Mouse (Mus musculus) midbrain, postnatal 0 days (tissue): ENCODE data around the gene Col4a1. TPM values are rescaled to one million over a fixed set of nuclear protein-coding genes. Genes with fewer than 3 reads are reported as not detected.
A peak's percentile ranks its signal among the peaks of the same experiment; 100 is the strongest.

ENCODE experiments used
- ATAC-seq: fragments of 200-750 bp; cut with Nextera tagmentation; 2 replicates; pipeline ENCODE4 v1.8.0; 2017; ENCODE audit warnings: moderate number of reproducible peaks, mild to moderate bottlenecking, moderate TSS enrichment, moderate library complexity; ENCODE audit not compliant: low FRiP score
- DNase-seq: peaks from one replicate; pipeline ENCODE4 v3.0.0-alpha.2; 2015; ENCODE audit warnings: low spot score
- H3K27ac ChIP-seq: fragments of 300-500 bp; sonication (generic); 2 replicates; pipeline ENCODE4 v1.5.1; 2014; ENCODE audit warnings: low read depth, mild to moderate bottlenecking, low read length, mixed read lengths
- H3K27me3 ChIP-seq: fragments of 300-500 bp; sonication (generic); 2 replicates; pipeline ENCODE4 v1.6.1; 2014; ENCODE audit warnings: low read length, control low read depth, mixed read lengths; ENCODE audit not compliant: insufficient read depth
- H3K36me3 ChIP-seq: fragments of 300-500 bp; sonication (generic); 2 replicates; pipeline ENCODE4 v1.6.1; 2014; ENCODE audit warnings: low read length, control low read depth, mixed read lengths; ENCODE audit not compliant: insufficient read depth
- H3K4me1 ChIP-seq: fragments of 300-500 bp; sonication (generic); 2 replicates; pipeline ENCODE4 v1.6.1; 2014; ENCODE audit warnings: mild to moderate bottlenecking, control low read depth, antibody characterized with exemption, low read length, mixed read lengths; ENCODE audit not compliant: insufficient read depth
- H3K4me2 ChIP-seq: fragments of 300-500 bp; sonication (generic); 2 replicates; pipeline ENCODE4 v1.6.1; 2014; ENCODE audit warnings: low read depth, mild to moderate bottlenecking, low read length, mixed read lengths; ENCODE audit not compliant: poor library complexity, severe bottlenecking
- H3K4me3 ChIP-seq: fragments of 300-500 bp; sonication (generic); 2 replicates; pipeline ENCODE4 v1.5.1; 2014; ENCODE audit warnings: low read depth, mild to moderate bottlenecking, low read length, moderate library complexity
- H3K9ac ChIP-seq: fragments of 300-500 bp; sonication (generic); replicated peaks from 2 replicates; pipeline ENCODE4 v1.6.1; 2014; ENCODE audit warnings: mild to moderate bottlenecking, low read length, moderate library complexity, mixed read lengths; ENCODE audit not compliant: poor library complexity, severe bottlenecking
- H3K9me3 ChIP-seq: fragments of 300-500 bp; sonication (generic); 2 replicates; pipeline ENCODE4 v1.6.1; 2016; ENCODE audit warnings: low read length, control low read depth
- CTCF ChIP-seq: IDR thresholded peaks from 2 replicates; pipeline ENCODE4 v1.5.1; 2016; ENCODE audit warnings: antibody characterized with exemption, mild to moderate bottlenecking
- WGBS: fragments of 180-500 bp; shearing (Covaris S2); extraction: QIAGEN DNeasy Blood & Tissue Kit; methylation state at CpG from one replicate; pipeline ENCODE4 v1.1.7; 2014; 5-methylcytosine and 5-hydroxymethylcytosine counted together
- polyA plus RNA-seq: library from polyadenylated mRNA; unstranded; fragments of >200 nt; fragmentation: Nextera tagmentation; extraction: Ambion mirVana; gene quantifications from 2 replicates; pipeline ENCODE4 v1.2.1, GENCODE M21; 2015
- total RNA-seq: library from RNA; depleted of rRNA; stranded (reverse); fragments of >200 nt; gene quantifications from 2 replicates; pipeline ENCODE4 v1.2.3, GENCODE M21; 2014; rRNA removed

The Col4a1 gene
- total RNA-seq (193 and 219 TPM in 2 replicates), polyA plus RNA-seq (45.2 and 48.2 TPM in 2 replicates)

GRCm38 (mm10) chr8:11312349-11313175 is at the start of gene Col4a1, which contains the start of gene Col4a2:
TSS of gene Col4a1 (minus strand) at chr8:11312826.
TSS of gene Col4a2 (plus strand) at chr8:11312805.
- peak within 1 kb of the TSS; percentile 97 for H3K4me2 ChIP-seq
- H3K27ac ChIP-seq, result peak within 1 kb of the TSS; percentile 63
- peaks cover 3% of the 10 kb centered on the region; the same call in 1 of the 2 replicates for H3K4me1 ChIP-seq
- no peaks in the 10 kb centered on the region for H3K36me3 ChIP-seq
- DNase-seq, result peak; percentile 34
- no peak for TF ChIP-seq CTCF
- H3K9me3 ChIP-seq, result no peaks in the 10 kb centered on the region
- peak; percentile 72 for ATAC-seq
- under 1% methylated on average over 47 of the region's 87 CpGs for WGBS
- peak within 1 kb of the TSS; percentile 68 for H3K4me3 ChIP-seq
- H3K27me3 ChIP-seq, result peaks cover 12% of the 10 kb centered on the region
- H3K9ac ChIP-seq, result peak within 1 kb of the TSS; percentile 79

GRCm38 (mm10) chr8:11361546-11362277 is 49.1 kb upstream of the Col4a1 start:
- ATAC-seq, result no peak; the same call in 1 of the 2 replicates
- H3K27ac ChIP-seq, result peak overlapping the region; percentile 38; the same call in 1 of the 2 replicates
- WGBS, result 66% methylated on average over 9 of the region's 9 CpGs

GRCm38 (mm10) chr8:11359846-11360245 is 47.2 kb upstream of the Col4a1 start:
- H3K9ac ChIP-seq, result no peak overlapping the region
- no peak overlapping the region for H3K4me3 ChIP-seq
- no peaks in the 10 kb centered on the region for H3K27me3 ChIP-seq
- TF ChIP-seq CTCF, result no peak
- H3K27ac ChIP-seq, result no peak overlapping the region
- peaks cover 5% of the 10 kb centered on the region for H3K4me1 ChIP-seq
- no peak for ATAC-seq
- H3K4me2 ChIP-seq, result no peak overlapping the region
- WGBS, result 88% methylated on average over 5 of the region's 5 CpGs
- H3K36me3 ChIP-seq, result no peaks in the 10 kb centered on the region
- H3K9me3 ChIP-seq, result no peaks in the 10 kb centered on the region
- DNase-seq, result no peak

More at GRCm38 (mm10) chr8:11361546-11362277, 49.1 kb upstream of the Col4a1 start:
- H3K4me3 ChIP-seq, result no peak overlapping the region
- DNase-seq, result no peak
- H3K4me1 ChIP-seq, result peaks cover 5% of the 10 kb centered on the region
- H3K27me3 ChIP-seq, result no peaks in the 10 kb centered on the region
- TF ChIP-seq CTCF, result no peak
- no peak overlapping the region for H3K4me2 ChIP-seq
- no peaks in the 10 kb centered on the region for H3K9me3 ChIP-seq
- no peak overlapping the region for H3K9ac ChIP-seq
- H3K36me3 ChIP-seq, result no peaks in the 10 kb centered on the region

- Histone ChIP-seq H3K9ac (no peak overlapping the region), H3K27me3 (no peaks in the 10 kb centered on the region), H3K9me3 (no peaks in the 10 kb centered on the region), H3K4me3 (no peak overlapping the region), H3K27ac (no peak overlapping the region), H3K36me3 (no peaks in the 10 kb centered on the region), H3K4me1 (peaks cover 5% of the 10 kb centered on the region), H3K4me2 (no peak overlapping the region)
- DNase-seq (no peak), ATAC-seq (no peak)
- TF ChIP-seq CTCF, result no peak
- WGBS, result 67% methylated on average over 7 of the region's 7 CpGs
Observed at GRCm38 (mm10) chr8:11357921-11358436, 45.4 kb upstream of the Col4a1 start.

GRCm38 (mm10) chr8:11356776-11357175 is 44.1 kb upstream of the Col4a1 start:
- H3K9ac ChIP-seq, result no peak overlapping the region
- H3K36me3 ChIP-seq, result no peaks in the 10 kb centered on the region
- peaks cover 3% of the 10 kb centered on the region for H3K4me1 ChIP-seq
- no peaks in the 10 kb centered on the region for H3K27me3 ChIP-seq
- H3K27ac ChIP-seq, result 0 out of 2 replicates have a peak overlapping the region, but pooled peaks have one; percentile 32
- no peak overlapping the region for H3K4me2 ChIP-seq
- DNase-seq, result no peak
- H3K4me3 ChIP-seq, result no peak overlapping the region
- no peak for ATAC-seq
- TF ChIP-seq CTCF, result no peak
- WGBS, result 76% methylated on average over 8 of the region's 8 CpGs
- no peaks in the 10 kb centered on the region for H3K9me3 ChIP-seq
